Mouse (Mus musculus): ENCODE measurements around the gene Mup14. TPM values are rescaled to one million over a fixed set of nuclear protein-coding genes. Genes with fewer than 3 reads are reported as not detected.

Mup14 gene
- not detected for total RNA-seq (2023)

GRCm38 (mm10) chr4:61303900-61304299 lies at the start of gene Mup14:
TSS of gene Mup14 (minus strand) at chr4:61304000.

Other genes starting within 250 kb of the Mup14 start
- not detected for gene Mup13, start 75.7 kb downstream of the Mup14 start, total RNA-seq (2023)
- not detected for gene Mup15, start 135.7 kb upstream of the Mup14 start, total RNA-seq (2023)
- not detected for gene Mup16, start 215.5 kb upstream of the Mup14 start, total RNA-seq (2023)

Data from neutrophil, adult 83 days (primary cell).